Mouse (Mus musculus) olfactory bulb, adult 2 months (tissue): ENCODE data around the gene Tubgcp3. TPM values are rescaled to one million over a fixed set of nuclear protein-coding genes. Genes with fewer than 3 reads are reported as not detected.
"Not testable (repeated sequence)": the region's sequence is repeated elsewhere in the genome, so short reads cannot be mapped to it uniquely, and the experiment has no call there.

ENCODE experiments used
- H3K27ac ChIP-seq: fragments of 200-500 bp; 2 replicates; pipeline ENCODE4 v1.5.1; 2012; ENCODE audit warnings: low read depth, low read length; ENCODE audit not compliant: insufficient read depth
- H3K4me1 ChIP-seq: fragments of 200-500 bp; 2 replicates; pipeline ENCODE4 v1.6.1; 2012; ENCODE audit warnings: low read length; ENCODE audit not compliant: control insufficient read depth, insufficient read depth
- H3K4me3 ChIP-seq: fragments of 200-500 bp; 2 replicates; pipeline ENCODE4 v1.5.1; 2012; ENCODE audit warnings: mild to moderate bottlenecking, low read depth, low read length, moderate library complexity; ENCODE audit not compliant: insufficient read depth
- CTCF ChIP-seq: fragments of 200-500 bp; IDR thresholded peaks from 2 replicates; pipeline ENCODE4 v1.5.1; 2012; ENCODE audit warnings: low read depth, mild to moderate bottlenecking, low read length, moderate library complexity; ENCODE audit not compliant: insufficient read depth
- POLR2A ChIP-seq: fragments of 200-500 bp; IDR thresholded peaks from 2 replicates; pipeline ENCODE4 v1.6.1; 2012; ENCODE audit warnings: mild to moderate bottlenecking, low read depth, low read length, moderate library complexity; ENCODE audit not compliant: insufficient read depth
- WGBS: fragments of 180-500 bp; shearing (Covaris S2); methylation state at CpG from one replicate; pipeline ENCODE4 v1.1.7; 2018; 5-methylcytosine and 5-hydroxymethylcytosine counted together
- polyA plus RNA-seq: library from polyadenylated mRNA; stranded (reverse); fragments of >200 nt; gene quantifications from 2 replicates; pipeline ENCODE4 v1.2.4, GENCODE M21; 2012; ENCODE audit warnings: low replicate concordance; ENCODE audit not compliant: missing spikeins, insufficient read depth, insufficient read length

The Tubgcp3 gene
- polyA plus RNA-seq, 1 experiment = not detected

- H3K4me1 ChIP-seq = no peaks in the 10 kb centered on the region
- TF ChIP-seq POLR2A (no peak), CTCF (no peak)
- no peak overlapping the region for H3K4me3 ChIP-seq
- WGBS = 80% methylated on average over 4 of the region's 4 CpGs
- H3K27ac ChIP-seq = no peak overlapping the region
Measured at GRCm38 (mm10) chr8:12646536-12646935, 25.5 kb downstream of the Tubgcp3 start.

DNA sequence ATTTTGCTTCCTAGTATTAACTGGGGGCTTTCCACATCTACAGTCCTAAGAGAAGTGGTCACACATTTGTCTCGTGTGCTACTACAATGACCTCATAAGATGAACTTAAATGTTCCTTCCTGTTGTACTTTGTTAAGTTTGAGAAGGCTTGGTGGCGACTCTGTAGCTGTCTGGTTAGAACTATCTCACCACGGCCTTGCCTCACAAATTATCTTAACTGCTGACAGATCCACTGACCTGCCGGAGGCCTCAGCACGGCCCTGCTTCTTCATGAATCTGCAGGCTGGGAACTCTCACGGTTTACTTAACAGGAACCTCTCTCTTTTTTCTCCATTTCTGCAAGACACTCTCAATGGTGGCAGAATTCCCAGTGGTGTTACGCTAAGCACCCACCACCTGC, 27.2 kb downstream of the Tubgcp3 start:
- TF ChIP-seq CTCF = no peak
- no peak for TF ChIP-seq POLR2A
- no peak overlapping the region for H3K4me3 ChIP-seq
- 80% methylated on average over 7 of the region's 7 CpGs for WGBS

DNA sequence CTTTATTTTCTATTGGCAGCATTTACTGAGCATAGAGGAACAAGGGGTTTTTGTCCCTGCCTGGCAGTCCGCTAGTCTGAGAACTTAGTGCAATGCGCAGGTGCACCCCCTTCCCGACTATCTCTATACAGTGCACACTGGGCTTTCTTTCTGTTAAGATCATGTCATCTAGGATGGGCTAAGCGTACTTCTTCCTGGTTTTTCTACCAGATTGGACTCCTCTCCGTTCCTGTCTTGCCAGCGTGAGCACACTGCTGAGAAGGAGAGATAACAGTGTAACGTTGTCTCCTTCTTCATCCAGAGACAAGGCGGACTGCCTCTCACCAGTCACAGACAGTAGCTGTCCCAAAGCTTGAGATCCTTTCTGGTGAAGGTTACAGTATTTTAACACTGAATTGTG, 27.7 kb downstream of the Tubgcp3 start:
- TF ChIP-seq CTCF (no peak), POLR2A (no peak)
- no peak overlapping the region for H3K27ac ChIP-seq
- H3K4me3 ChIP-seq = no peak overlapping the region
- 86% methylated on average over 8 of the region's 8 CpGs for WGBS
- no peaks in the 10 kb centered on the region for H3K4me1 ChIP-seq

More for the DNA sequence above, 27.2 kb downstream of the Tubgcp3 start:
- H3K4me1 ChIP-seq = no peaks in the 10 kb centered on the region
- no peak overlapping the region for H3K27ac ChIP-seq

DNA sequence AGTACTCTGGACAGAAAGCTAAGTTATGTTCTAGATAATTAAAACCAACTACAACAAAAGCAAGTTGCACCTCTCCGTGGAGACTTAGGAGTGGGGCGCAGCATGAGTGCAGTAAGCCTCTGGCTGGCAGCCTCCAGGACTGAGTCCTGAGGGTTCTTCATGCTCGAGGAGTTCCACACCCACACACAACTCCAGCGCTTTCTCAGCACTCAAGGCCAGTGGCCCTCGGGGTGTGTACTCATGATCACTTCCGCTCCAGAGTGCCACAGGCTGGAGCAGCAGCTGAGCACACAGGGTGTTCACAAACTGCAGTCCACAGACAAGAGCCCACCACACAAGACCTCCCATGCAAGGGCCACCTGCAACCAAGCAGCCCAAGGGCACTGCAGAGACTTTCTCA, 30.5 kb downstream of the Tubgcp3 start:
- H3K4me3 ChIP-seq = no peak overlapping the region
- WGBS = 80% methylated on average over 6 of the region's 6 CpGs
- no peaks in the 10 kb centered on the region for H3K4me1 ChIP-seq
- no peak overlapping the region for H3K27ac ChIP-seq
- TF ChIP-seq CTCF = no peak
- TF ChIP-seq POLR2A = no peak

- 94% methylated on average over 11 of the region's 11 CpGs for WGBS
- TF ChIP-seq POLR2A (no peak), CTCF (no peak)
- Histone ChIP-seq H3K4me3 (no peak overlapping the region), H3K27ac (no peak overlapping the region), H3K4me1 (peaks cover 2% of the 10 kb centered on the region; the same call in 1 of the 2 replicates)
Measured at GRCm38 (mm10) chr8:12638446-12638845, 33.6 kb downstream of the Tubgcp3 start.

DNA sequence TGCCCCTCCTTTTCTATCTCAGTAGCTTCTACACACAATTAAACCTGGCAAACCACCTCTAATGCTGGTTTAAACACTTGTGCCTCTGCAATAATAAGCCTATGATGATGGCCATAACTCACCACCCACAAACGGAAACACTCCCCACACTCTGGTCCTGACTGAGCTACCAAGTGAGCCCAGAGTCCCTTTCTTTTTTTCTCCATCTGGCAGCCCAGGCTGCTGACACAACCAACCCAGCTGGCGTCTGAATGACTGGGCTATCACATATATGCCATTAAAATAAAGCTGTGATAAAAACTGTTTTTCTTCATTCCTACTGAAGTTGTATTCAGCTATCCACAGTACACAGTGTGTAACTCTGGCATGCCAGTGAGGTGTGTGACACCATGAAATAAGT, 36.7 kb downstream of the Tubgcp3 start:
- Histone ChIP-seq H3K4me3 (no peak overlapping the region), H3K27ac (no peak overlapping the region), H3K4me1 (peaks cover 2% of the 10 kb centered on the region; the same call in 1 of the 2 replicates)
- TF ChIP-seq POLR2A (no peak), CTCF (no peak)
- whole genome bisulfite sequencing = 69% methylated on average over 2 of the region's 2 CpGs

DNA sequence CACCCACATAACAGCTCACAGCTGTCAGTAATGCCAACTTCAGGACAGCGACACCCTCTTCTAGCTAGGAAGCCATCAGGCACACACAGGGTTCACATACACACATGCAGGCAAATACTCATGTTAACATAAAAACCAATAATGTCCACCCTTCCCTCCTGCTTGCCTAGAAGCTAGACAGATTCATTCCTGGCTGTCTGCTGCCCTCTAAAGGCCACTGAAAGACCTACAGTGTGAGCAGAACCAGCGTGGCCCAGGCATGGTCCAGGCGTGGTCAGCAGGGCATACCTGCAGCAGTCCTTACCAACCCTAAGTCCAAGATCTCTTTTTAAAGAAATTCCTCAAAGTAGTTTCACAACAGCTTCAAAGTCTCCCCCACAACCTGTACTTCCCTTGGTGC, 43.0 kb downstream of the Tubgcp3 start:
- TF ChIP-seq CTCF (no peak; the same call in 1 of the 2 replicates), POLR2A (no peak)
- H3K27ac ChIP-seq = no peak overlapping the region
- H3K4me3 ChIP-seq = no peak overlapping the region
- 41% methylated on average over 3 of the region's 3 CpGs for WGBS
- no peaks in the 10 kb centered on the region for H3K4me1 ChIP-seq

DNA sequence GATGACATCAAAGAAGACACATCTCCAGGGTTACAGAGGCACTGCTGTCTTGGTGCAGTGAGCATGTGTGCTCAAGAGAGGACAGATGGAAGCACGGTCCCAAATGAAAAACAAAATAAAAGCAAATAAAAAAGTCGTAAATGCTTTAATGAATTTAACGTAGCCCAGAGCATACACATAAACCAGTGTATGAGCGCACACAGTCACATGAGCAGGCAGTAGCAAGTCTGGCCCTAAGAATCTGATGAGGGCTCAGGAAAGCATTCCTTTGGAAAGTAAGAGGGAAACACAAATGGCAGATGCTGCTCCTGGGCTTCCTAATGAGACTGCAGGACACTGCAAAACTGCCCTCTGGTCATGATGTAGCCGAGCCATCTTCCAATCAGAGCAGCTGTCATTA, 46.2 kb downstream of the Tubgcp3 start:
- peaks cover 3% of the 10 kb centered on the region for H3K4me1 ChIP-seq
- no peak overlapping the region for H3K4me3 ChIP-seq
- TF ChIP-seq CTCF = no peak
- TF ChIP-seq POLR2A = no peak
- H3K27ac ChIP-seq = no peak overlapping the region
- WGBS = 73% methylated on average over 5 of the region's 5 CpGs

DNA sequence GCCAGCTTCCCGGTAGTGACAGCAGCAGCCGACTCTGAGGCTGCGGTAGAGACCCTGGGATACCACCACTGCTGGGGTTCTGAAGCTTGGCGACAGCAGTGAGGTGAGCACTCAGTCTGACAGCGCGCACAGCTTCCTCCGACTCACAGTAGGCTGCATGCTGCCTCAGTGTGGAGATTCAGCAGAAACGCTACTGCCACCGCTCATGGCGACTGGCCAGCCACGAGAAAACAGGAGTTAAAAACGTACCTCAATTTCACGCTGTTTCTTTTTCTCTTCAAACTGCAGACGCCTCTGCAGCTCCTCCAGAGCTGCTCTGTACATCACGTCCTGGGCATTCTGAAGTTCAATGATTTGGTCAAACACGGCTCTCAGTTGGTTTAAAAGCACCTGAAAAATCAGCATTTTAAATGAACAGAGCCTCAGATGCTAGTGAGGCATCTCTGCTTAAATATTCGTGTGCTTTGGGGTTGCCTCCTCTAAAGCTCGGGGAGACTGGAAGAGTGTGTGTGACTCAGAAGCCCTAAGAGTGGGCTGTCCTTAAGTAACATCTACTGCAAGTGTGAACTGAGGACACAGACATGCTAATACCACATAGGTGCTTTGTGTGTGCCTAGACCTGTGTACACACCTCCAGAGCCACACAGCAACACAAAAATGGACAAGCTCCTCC, 50.4 kb downstream of the Tubgcp3 start:
- H3K27ac ChIP-seq = no peak overlapping the region
- H3K4me1 ChIP-seq = peaks cover 3% of the 10 kb centered on the region
- H3K4me3 ChIP-seq = no peak overlapping the region
- WGBS = 71% methylated on average over 18 of the region's 18 CpGs
- TF ChIP-seq CTCF = no peak
- TF ChIP-seq POLR2A = no peak

DNA sequence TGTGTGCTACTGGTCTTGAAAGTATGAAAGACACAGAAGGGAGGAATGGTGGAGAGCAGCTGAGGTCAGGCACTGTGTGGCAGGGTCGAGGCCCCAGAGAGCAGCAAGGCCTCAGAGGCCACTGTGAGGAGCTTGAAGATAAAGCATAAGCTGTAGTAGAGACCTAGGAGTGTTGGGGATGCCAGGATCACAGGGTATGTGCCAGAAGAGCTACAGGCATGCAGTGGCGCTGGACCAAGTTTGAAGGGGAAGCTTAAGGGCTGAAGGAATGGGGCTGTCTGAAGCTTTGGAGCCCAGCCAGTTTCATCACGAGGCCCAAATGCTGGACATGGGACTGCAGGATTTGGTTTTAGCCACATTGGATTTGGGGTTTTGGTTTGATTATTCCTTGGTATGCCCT, 54.7 kb downstream of the Tubgcp3 start:
- H3K27ac ChIP-seq, H3K4me3 ChIP-seq, H3K4me1 ChIP-seq: not testable (repeated sequence)
- WGBS = 86% methylated on average over 3 of the region's 3 CpGs
